Mouse (Mus musculus): Measurements from ENCODE around the gene Inpp5e. TPM values are rescaled to one million over a fixed set of nuclear protein-coding genes. Genes with fewer than 3 reads are reported as not detected.

Inpp5e gene
- polyA plus RNA-seq, 1 experiment from 2014 or later: 29.7 TPM

GRCm38 (mm10) chr2:26354401-26354800 lies 54.6 kb downstream of the Inpp5e start:
- Histone ChIP-seq H3K27me3 (ENCODE audit: insufficient read depth, poor library complexity, severe bottlenecking) (no peaks in the 10 kb centered on the region), H3K27ac (no peak overlapping the region), H3K4me1 (replicated peaks) (peaks cover 46% of the 10 kb centered on the region), H3K4me3 (no peak overlapping the region), H3K36me3 (peaks cover 11% of the 10 kb centered on the region), H3K9me3 (no peaks in the 10 kb centered on the region)
- 91% methylated on average over 4 of the region's 4 CpGs for WGBS
- DNase-seq (ENCODE audit: low spot score): no peak

- peaks cover 53% of the 10 kb centered on the region for H3K4me1 ChIP-seq (replicated peaks)
- peak overlapping the region; percentile 89 for H3K4me3 ChIP-seq
- H3K27ac ChIP-seq: peak overlapping the region; percentile 97
- H3K27me3 ChIP-seq (ENCODE audit: insufficient read depth, poor library complexity, severe bottlenecking): no peaks in the 10 kb centered on the region
- peaks cover 22% of the 10 kb centered on the region for H3K36me3 ChIP-seq
- DNase-seq (ENCODE audit: low spot score): no peak
- no peaks in the 10 kb centered on the region for H3K9me3 ChIP-seq
- WGBS: 91% methylated on average over 11 of the region's 11 CpGs
These were observed 55.7 kb downstream of the Inpp5e start for GRCm38 (mm10) chr2:26353066-26353980.

- Histone ChIP-seq H3K4me3 (peak overlapping the region; percentile 89), H3K27me3 (ENCODE audit: insufficient read depth, poor library complexity, severe bottlenecking) (no peaks in the 10 kb centered on the region), H3K4me1 (replicated peaks) (peaks cover 49% of the 10 kb centered on the region), H3K9me3 (no peaks in the 10 kb centered on the region), H3K36me3 (peaks cover 31% of the 10 kb centered on the region), H3K27ac (peak overlapping the region; percentile 97)
- no peak for DNase-seq (ENCODE audit: low spot score)
- 2% methylated on average over 36 of the region's 36 CpGs for WGBS
These were observed 56.6 kb downstream of the Inpp5e start for GRCm38 (mm10) chr2:26352291-26352910.

GRCm38 (mm10) chr2:26351358-26352290 lies 57.4 kb downstream of the Inpp5e start, which contains the start of gene Dnlz:
Dnlz (minus strand) TSS chr2:26352110.
- H3K36me3 ChIP-seq: peaks cover 39% of the 10 kb centered on the region
- no peaks in the 10 kb centered on the region for H3K27me3 ChIP-seq (ENCODE audit: insufficient read depth, poor library complexity, severe bottlenecking)
- peak within 1 kb of the TSS; percentile 89 for H3K4me3 ChIP-seq
- peaks cover 46% of the 10 kb centered on the region for H3K4me1 ChIP-seq (replicated peaks)
- WGBS: 3% methylated on average over 62 of the region's 62 CpGs
- no peaks in the 10 kb centered on the region for H3K9me3 ChIP-seq
- peak; percentile 90 for DNase-seq (ENCODE audit: low spot score)
- peak within 1 kb of the TSS; percentile 97 for H3K27ac ChIP-seq

GRCm38 (mm10) chr2:26348241-26348640 lies 60.8 kb downstream of the Inpp5e start:
- Histone ChIP-seq H3K27ac (0 out of 2 replicates have a peak overlapping the region, but pooled peaks have one; percentile 19), H3K4me3 (no peak overlapping the region), H3K9me3 (no peaks in the 10 kb centered on the region), H3K4me1 (replicated peaks) (peaks cover 40% of the 10 kb centered on the region), H3K27me3 (ENCODE audit: insufficient read depth, poor library complexity, severe bottlenecking) (no peaks in the 10 kb centered on the region), H3K36me3 (peaks cover 73% of the 10 kb centered on the region)
- WGBS: 78% methylated on average over 6 of the region's 6 CpGs
- DNase-seq (ENCODE audit: low spot score): no peak

Other genes with a start within 250 kb of the Inpp5e start
- 4.4 and 6.3 TPM in 2 replicates for gene Lhx3, start 200.9 kb downstream of the Inpp5e start, polyA plus RNA-seq (2016; fragmentation: Nextera tagmentation; extraction: Ambion mirVana)
- 19.1 and 20.4 TPM in 2 replicates for gene Qsox2, start 171.7 kb downstream of the Inpp5e start, polyA plus RNA-seq (2016; fragmentation: Nextera tagmentation; extraction: Ambion mirVana)
- 0.10 and 0.20 TPM in 2 replicates for gene Ccdc187, start 114.6 kb downstream of the Inpp5e start, polyA plus RNA-seq (2016; fragmentation: Nextera tagmentation; extraction: Ambion mirVana)
- gene Gpsm1, start 93.7 kb downstream of the Inpp5e start, polyA plus RNA-seq (2016; fragmentation: Nextera tagmentation; extraction: Ambion mirVana): 99.2 and 114 TPM in 2 replicates
- 36.8 and 38.8 TPM in 2 replicates for gene Dnlz, start 57.1 kb downstream of the Inpp5e start, polyA plus RNA-seq (2016; fragmentation: Nextera tagmentation; extraction: Ambion mirVana)
- gene Card9, start 48.3 kb downstream of the Inpp5e start, polyA plus RNA-seq (2016; fragmentation: Nextera tagmentation; extraction: Ambion mirVana): 0.62 and 1.1 TPM in 2 replicates
- 35.3 and 35.5 TPM in 2 replicates for gene Snapc4, start 28.6 kb downstream of the Inpp5e start, polyA plus RNA-seq (2016; fragmentation: Nextera tagmentation; extraction: Ambion mirVana)
- 136 and 141 TPM in 2 replicates for gene Entr1, start 19.9 kb downstream of the Inpp5e start, polyA plus RNA-seq (2016; fragmentation: Nextera tagmentation; extraction: Ambion mirVana)
- 132 and 139 TPM in 2 replicates for gene Pmpca, start 19.9 kb downstream of the Inpp5e start, polyA plus RNA-seq (2016; fragmentation: Nextera tagmentation; extraction: Ambion mirVana)
- 25.2 and 28.9 TPM in 2 replicates for gene Sec16a, start 36.0 kb upstream of the Inpp5e start, polyA plus RNA-seq (2016; fragmentation: Nextera tagmentation; extraction: Ambion mirVana)
- gene Notch1, start 107.5 kb upstream of the Inpp5e start, polyA plus RNA-seq (2016; fragmentation: Nextera tagmentation; extraction: Ambion mirVana): 39.1 and 46.4 TPM in 2 replicates
- gene Egfl7, start 170.8 kb upstream of the Inpp5e start, polyA plus RNA-seq (2016; fragmentation: Nextera tagmentation; extraction: Ambion mirVana): 78.3 and 101 TPM in 2 replicates
- not detected in 2 replicates for gene Gm20532, start 177.4 kb upstream of the Inpp5e start, polyA plus RNA-seq (2016; fragmentation: Nextera tagmentation; extraction: Ambion mirVana)
- gene Agpat2, start 195.2 kb upstream of the Inpp5e start, polyA plus RNA-seq (2016; fragmentation: Nextera tagmentation; extraction: Ambion mirVana): 12.3 and 13.5 TPM in 2 replicates
- gene Fam69b, start 219.3 kb upstream of the Inpp5e start, polyA plus RNA-seq (2016; fragmentation: Nextera tagmentation; extraction: Ambion mirVana): 32.8 and 48.5 TPM in 2 replicates

All from hindbrain, embryonic 10.5 days (tissue).